Mouse (Mus musculus) CD4-positive helper T cell, adult 2 months (primary cell): ENCODE results near the gene Muc2.
A peak's percentile ranks its signal among the peaks of the same experiment; 100 is the strongest.
"Not testable (repeated sequence)": the region's sequence is repeated elsewhere in the genome, so short reads cannot be mapped to it uniquely, and the experiment has no call there.

Experiments
- DNase-seq: peaks from one replicate; pipeline ENCODE4 v3.0.0-alpha.2; 2012; ENCODE audit warnings: low read depth, missing footprints, low spot score

The Muc2 gene

DNA sequence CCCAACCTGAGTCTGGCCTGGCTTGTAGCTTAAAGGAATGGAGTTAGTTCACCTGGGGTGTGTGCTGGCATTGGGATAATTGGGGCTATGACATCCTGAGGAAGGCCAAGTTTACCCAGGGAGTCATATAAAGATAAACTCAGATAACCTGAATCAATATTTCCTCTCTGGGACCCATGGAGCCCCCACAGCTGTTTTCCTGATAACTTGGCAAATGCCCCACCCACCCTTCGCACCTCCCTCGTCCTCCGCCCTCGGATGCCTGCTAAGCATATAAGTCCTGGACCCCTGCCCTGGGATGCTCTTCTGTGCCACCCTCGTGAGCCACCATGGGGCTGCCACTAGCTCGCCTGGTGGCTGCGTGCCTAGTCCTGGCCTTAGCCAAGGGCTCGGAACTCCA, at the start of gene Muc2:
TSS of gene Muc2 (plus strand) at position 301 of the 400 bp plus-strand sequence.
- no peak for DNase-seq

DNA sequence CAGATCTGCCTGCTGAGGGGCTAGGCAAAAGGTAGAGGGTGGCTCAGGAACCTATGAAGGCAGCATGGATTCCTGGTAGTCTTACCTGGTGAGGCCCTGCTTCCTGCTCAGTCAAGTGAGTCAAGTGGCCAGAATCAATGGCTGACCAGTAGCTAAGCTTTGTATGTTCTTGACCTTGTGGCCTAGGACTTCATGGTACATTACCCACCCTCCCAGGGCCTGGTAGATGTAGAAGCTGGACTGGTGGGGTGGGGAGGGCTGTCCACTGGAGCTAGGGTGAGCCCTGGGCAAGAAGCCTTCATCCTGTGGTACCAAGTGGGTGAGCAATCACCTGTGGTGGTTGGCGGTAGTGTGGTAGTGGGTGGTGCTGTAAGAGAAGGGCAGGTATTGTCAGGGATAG, 47.8 kb upstream of the Muc2 start:
- DNase-seq, result no peak

DNA sequence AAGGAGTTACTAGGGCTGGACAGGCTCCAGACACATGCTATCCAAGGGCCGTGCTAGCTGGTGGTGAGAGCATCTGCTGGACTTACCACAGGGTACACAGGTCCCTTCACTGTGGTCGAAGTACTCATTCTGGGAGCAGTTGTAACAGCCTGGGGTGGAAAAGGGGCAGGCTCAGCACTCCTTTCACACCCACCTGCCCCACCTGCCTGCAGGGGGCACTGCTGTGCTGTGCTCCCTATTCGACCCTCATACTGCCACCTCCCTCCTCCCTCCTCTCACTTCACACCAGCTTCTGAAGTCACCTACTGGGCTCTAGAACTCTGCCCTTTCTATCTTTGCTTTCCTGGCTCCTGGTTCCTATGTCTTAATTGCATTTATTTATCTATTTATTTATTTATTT, 47.0 kb upstream of the Muc2 start:
- DNase-seq, result peak; percentile 27

DNA sequence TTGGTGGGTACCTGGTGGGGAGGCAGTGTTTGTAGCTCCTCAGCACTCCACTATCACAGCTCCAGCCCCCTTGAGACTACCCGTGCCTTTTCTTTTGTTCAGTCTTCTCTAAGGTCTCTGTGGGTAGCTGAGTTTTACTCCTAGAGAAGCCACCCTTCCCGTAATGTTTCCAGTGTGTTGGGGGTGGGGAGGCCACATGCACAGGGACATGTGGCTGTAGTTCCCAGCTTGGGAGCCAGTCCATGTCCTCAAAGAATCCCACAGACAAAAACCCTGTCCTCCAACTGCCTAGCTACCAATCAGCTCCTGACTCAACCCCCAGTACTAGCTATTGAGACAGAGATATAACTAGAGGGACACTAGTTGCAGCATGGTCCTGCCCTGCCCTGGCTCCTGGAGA, 43.1 kb upstream of the Muc2 start:
- DNase-seq, result no peak

DNA sequence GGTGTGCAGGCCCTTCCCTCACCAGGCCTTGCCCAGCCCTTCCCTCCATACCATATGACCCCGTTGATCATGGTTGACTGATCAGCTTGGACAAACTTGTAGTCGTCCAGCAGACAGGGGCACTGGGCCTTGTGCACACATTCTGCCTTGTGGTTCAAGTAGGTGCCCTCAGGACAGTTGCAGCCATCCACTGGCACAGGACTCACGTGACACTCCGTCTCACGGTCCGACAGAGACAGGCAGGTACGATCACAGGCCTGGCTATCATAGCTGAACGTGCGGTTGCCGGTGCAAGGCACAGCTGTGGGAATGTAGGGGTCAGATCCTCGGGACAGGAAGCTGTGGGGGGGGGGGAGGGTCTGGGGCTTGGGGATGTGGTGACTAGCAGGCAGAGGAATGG, 42.3 kb upstream of the Muc2 start:
- DNase-seq, result no peak

DNA sequence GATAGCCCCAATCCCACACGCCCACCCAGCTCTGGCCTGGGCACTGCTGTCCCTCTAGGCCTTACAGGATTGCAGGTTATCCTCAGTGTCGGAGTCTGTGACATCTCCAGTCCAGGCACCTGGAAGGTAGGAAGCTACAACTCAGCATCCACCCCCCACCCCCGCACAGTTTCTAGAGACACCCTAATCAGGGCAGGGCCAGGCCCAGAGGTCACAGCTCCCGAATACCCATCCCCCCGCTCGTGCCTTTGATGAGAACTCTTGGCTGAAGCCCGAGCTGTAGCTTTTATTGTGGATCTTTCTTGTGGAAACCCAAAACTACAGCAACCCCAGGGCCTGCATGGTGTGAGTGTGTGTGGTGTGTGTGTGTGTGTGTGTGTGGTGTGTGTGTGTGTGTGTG, 37.9 kb upstream of the Muc2 start:
- DNase-seq, result no peak

DNA sequence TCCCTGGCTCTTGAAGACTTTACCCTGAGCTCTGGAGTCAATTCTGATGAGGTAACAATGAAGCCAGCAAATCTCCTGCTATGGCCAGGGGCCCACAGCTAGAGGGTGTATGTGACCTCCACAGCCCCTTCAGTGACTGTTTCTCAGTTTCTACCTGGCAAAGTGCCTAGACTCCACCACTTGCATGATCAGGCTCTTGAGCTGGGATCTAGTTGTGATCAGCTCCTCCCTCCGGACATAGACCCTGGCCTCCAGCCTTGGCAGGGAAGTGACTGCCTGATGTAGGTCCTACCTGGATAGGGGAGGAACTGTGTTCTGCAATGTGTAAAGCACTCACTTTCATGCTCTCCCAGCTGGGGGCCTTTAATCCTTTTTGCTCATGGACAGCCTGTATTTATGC, 29.8 kb upstream of the Muc2 start:
- no peak for DNase-seq

DNA sequence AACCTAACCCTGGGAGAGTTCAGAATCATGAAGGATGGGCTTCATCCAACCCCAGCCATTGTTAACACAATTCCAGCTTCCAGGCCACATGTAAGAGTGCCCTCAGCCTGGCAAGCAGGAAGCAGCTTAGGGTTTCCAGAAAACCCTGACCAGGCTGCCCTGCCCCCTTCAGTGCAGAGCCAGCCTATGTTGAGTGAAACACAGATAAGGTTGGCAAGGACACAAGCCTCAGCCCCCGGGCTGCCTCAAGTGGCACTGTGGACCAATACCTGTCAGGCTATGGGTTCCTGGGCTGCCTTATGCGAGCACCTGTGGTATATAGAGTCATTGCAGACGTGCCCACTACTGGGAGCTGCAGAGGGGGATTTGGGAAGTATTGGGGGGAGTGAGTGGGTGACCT, 28.7 kb upstream of the Muc2 start:
- no peak for DNase-seq

DNA sequence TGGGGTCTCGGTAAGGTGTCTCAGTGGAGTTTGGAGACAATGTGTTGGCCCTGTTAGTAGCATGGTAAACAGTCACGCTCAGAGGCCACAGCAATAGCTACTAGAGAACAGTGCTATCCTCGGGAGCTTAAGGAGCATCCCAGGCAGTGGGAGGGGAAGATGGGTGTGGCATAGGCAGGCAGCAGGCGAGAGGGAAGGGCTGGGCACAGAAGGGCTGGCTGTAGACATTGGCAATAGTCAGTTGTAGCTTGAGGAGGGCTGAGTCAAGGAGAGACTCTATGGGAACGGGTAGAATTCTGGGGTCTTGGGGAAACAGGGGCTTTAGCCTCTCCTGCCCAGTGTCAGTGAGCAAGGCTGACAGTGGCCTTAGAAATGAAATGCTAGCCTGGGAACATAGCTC, 27.9 kb upstream of the Muc2 start:
- no peak for DNase-seq

DNA sequence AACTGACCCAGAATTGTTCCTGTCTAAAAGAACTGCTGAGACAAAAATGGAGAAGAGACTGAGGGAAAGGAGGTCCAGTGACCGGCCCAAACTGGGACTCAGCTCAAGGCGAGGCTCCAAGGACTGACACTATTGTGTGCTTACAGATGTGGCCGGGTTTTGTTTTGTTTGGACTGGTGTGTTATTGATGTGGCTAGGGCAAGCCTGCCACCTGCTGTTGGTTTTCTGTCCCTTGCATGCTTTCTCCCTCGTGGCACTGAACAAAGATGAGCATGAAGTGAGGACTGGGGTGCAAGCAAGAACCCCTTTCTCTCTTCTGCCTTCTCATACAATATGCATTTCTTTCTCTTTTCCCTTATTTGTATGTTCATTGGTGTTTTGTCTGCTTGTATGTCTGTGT, 23.9 kb upstream of the Muc2 start:
- DNase-seq, result peak; percentile 65

DNA sequence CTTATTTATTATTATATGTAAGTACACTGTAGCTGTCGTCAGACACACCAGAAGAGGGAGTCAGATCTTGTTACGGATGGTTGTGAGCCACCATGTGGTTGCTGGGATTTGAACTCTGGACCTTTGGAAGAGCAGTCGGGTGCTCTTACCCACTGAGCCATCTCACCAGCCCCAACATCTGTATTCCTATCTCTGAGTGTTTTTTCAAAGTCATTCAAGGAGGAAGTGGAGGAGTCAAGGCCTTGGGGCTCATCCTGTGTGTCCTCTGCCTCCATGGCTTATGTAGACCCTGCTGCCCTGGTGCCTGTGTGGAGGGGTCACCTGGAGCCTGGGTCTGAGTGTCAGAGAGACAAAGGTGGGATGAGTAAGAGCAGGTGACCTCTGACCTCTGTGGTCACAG, 21.0 kb upstream of the Muc2 start:
- not testable (repeated sequence) for DNase-seq

DNA sequence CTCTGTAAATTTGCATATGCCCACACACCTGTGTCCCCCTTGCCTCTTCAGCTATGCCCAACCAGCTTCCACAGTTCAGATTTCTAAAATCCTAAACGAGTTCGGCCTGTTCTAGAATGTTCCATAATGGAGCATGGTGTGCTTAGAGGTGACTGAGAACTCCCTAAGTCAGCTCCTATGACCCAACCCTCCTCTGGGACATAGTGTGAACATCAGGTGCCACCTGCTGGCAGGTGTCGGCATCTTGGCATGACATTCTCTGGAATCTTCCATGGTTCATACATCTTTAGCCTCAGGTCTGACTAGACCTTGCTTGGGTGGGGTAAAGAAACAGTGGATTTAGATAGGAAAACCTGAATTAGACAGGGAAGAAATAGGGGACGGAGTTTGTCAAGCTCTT, 19.1 kb upstream of the Muc2 start:
- peak; percentile 57 for DNase-seq

DNA sequence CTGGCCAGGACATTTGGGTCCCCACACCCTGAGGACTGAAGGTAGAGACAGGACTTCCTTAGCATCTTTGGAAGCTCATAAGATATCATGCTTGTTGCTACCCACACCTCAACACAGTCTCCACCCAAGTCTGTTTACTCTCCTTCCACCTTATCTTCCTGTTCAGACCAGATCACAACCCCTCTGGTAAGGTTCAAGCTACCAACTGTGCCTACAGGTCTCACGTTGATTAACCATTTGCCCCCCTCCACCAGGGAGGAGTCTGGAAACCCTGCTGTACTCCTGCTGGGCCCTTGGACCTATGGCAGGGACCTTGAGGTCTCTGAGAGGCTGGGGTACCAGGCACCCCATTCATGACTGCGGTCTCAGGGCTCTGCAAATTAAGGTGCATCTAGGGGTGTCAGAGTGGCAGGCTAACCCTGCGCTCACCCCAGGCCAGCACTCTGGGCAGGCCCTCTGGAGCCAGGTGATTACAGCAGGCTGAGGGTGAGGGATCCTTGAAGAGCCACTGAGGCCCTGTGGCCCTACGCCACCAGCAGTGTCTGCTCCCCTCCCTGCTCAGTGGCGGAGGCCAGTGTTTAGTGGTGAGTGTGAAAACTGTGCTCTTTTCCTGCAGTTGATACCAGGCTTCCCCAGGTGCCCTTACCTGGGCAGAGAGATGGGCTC, 18.4 kb upstream of the Muc2 start:
- no peak for DNase-seq

DNA sequence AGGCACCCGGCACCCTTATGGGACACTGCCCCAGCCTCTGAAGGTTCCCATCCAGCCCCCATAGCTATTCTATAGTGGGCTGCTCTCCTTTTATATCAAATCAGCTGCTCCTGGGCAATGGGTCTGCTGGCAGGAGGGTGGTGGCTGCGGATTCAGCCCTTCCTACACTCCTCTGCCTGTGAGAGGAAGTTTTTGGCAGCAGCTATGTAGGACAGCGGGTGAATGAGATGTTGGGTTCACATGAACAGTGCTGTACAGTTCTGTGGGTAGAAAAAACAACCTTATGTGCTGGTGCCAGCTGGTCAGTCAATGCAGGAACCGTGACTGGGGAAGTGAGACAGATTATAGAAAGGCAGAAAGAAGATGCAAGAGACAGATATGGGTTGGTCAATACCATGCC, 11.2 kb upstream of the Muc2 start:
- DNase-seq, result no peak

DNA sequence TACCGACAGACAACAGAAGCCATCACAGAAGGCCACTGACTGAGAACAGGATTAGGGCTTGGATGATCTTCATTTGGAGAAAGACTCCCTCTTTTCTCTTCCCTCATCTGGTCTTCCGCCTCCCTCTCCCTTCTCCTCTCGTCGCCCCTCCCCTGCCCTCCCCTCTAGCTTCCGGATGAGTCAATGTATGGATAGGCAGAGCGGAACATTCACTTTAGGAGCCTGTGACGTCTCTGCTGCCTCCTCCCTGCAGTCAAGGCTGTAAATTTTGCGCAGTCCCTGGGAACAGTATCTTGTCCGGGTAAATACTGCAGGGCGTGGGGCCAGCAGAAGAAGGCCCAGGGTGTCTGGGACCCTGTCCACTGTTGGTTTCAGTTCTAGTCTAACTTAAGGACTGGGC, 2.8 kb upstream of the Muc2 start:
- DNase-seq, result no peak

DNA sequence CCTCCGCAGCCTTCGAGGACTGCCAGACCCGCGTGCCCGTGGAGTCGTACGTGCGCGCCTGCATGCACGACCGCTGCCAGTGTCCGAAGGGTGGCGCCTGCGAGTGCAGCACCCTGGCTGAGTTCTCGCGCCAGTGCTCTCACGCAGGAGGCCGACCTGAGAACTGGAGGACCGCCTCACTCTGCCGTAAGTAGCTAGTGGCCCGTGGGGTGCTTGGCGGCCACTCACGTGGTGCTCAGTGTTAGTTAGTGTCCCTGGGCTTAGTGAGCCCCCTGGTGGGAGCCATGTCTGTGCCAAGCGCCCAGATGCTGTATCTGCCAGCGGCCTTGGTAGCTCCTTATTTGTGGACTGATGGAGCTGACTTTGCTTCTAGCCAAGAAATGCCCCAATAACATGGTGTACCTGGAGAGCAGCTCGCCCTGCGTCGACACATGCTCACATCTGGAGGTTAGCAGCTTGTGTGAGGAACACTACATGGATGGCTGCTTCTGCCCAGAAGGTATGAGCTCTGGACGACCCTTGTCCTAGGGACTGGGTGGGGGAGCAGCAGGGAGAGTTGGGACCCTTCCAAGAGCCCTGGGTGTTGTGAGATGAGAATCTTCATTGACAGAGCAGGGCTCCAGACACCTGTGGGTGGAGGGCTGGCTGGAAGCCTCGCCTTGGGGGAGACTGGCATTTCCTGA, 3.6 kb downstream of the Muc2 start:
- DNase-seq, result no peak

DNA sequence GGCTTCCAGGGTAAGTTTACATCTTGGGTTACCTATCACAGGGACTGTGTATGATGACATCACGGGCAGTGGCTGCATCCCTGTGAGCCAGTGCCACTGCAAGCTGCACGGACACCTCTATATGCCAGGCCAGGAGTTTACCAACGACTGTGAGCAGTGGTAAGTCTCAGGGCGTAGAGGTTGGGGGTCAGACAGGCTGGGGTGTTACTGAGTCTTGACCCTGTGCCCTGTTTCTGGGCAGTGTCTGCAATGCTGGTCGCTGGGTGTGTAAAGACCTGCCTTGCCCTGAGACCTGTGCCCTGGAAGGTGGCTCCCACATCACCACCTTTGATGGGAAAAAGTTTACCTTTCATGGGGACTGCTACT, 4.1 kb downstream of the Muc2 start:
- DNase-seq, result no peak

DNA sequence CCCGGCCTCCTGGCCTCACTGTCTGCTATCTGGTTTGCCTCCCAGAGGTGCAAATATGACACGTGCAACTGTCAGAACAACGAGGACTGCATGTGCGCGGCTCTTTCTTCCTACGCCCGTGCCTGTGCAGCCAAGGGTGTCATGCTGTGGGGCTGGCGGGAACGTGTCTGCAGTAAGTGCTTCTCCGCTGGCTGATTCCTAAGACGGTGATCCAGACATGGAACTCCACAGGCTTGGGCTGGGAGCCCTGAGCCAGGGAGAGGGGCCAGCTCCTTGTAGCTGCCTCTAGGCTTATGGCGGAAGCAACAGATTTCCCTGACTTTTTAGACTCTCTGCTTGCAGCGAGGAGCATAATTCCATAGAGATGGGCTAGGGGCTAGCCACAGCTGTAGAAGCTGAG, 6.4 kb downstream of the Muc2 start:
- DNase-seq, result no peak

DNA sequence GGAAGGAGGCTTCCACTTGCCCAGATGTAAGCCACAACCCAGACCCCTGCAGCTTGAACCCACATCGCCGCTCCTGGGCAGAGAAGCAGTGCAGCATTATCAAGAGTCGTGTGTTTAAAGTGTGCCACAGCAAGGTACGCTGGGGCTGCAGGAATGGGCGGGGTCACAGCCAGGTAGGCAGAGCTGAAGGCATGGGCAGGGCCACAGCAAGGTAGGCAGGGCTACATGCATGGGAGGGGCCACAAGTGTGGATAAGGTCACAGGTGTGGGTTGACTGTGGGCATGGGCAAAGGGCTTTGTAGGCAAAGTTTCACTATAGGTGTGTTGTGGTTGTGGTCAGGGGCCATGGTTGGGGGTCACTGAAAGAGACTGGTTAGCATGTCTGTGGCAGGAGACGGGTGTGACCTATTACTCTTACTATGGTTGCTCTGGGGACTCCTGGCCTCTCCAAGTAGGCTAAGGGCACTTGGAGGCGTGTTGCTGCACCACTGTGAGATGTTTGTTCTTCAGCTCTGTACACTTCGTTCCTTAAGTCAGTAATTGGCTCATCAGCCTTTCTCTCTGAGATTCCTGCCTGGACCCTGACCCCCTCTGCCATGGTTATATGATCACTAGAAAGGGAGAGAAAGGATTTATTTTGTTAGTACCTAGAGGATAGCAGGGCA, 9.5 kb downstream of the Muc2 start:
- no peak for DNase-seq

DNA sequence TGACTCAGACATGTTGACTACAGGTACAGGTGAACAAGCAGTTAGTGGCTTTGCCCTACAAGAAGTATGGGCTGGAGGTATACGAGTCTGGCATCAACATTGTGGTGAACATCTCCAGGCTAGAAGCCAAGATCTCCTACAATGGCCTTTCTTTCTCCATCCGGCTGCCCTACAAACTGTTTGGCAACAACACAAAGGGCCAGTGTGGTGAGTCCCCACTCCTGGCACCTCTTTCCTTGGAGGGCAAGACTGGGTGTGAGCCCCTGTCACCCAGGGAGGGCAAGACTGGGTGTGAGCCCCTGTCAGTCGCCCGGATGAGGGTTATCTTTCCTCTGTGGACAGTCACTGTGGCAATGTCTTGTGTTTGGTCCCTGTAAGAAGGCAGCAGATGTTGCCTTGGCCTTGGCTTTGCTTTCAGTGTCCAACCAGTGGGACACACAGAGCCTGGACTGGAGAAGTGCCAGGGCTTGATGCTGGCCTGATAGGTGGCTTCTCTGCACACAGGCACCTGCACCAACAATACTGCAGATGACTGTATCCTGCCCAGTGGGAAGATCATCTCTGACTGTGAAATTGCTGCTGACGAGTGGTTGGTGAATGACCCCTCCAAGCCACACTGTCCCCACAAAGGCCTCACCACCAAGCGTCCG, 57.4 kb downstream of the Muc2 start:
- DNase-seq, result no peak

DNA sequence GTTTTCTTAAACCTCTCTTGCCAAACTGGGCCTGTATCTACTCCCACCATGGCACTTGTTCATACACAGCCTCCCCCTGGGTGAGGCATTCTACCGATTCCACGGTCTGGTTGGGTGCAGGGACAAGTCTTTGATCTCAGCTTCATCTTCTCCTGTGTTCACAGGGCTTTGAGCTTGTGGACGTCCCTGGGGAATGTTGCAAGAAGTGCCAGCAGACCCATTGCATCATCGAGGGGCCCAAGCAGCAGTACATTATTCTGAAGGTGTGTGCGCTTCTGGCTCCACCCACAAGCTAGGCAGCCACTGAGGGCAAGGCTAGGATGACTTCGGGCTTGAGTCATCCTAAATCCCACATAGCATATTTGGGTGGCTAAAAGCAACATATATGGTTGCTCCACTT, 62.4 kb downstream of the Muc2 start:
- no peak for DNase-seq

DNA sequence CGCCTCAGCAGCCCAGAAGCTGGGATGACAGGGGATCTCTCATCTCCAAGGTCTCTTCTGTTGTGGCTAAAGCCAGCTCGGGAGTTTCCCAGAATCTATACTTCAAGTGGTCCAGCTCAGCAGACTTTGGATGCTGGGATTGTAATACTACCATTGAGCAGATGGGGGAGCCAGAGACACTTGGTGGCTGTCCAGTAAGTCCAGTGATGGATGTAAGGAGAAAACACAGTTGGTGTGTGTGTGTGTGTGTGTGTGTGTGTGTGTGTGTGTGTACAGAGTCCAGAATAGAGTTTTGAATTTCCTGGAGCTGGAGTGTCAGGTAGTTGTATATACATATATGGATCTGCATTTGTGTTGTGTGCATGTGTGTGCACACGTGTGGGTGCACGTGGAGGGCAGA, 65.7 kb downstream of the Muc2 start:
- DNase-seq, result peak; percentile 34

DNA sequence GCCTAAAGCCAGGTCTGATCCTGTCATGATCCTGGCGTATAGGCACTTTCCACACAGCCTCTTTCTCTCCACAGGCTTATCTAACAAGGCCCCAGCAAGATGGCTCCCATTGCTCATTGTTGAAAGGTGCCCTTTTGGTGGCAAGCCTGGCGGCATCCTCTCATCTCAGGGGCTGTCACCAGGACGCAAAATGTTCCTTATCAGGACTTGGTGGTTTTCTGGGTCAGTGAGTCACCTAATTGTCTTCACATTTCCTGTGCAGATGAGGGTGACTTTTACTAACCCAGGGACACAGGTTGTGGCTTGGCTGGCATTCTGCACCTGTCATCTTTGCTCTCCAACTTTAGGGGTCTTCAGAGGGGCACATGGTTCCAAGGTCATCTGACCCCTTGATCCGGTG, 68.2 kb downstream of the Muc2 start:
- DNase-seq, result no peak
